Mouse (Mus musculus) lung, embryonic 16.5 days (tissue): ENCODE results near the gene Vps11. TPM values are rescaled to one million over a fixed set of nuclear protein-coding genes. Genes with fewer than 3 reads are reported as not detected.
A peak's percentile ranks its signal among the peaks of the same experiment; 100 is the strongest.
"Not testable (repeated sequence)": the region's sequence is repeated elsewhere in the genome, so short reads cannot be mapped to it uniquely, and the experiment has no call there.

ENCODE experiments used
- ATAC-seq: fragments of 200-750 bp; cut with Nextera tagmentation; 2 replicates; pipeline ENCODE4 v1.8.0; 2017; ENCODE audit warnings: low read depth, mild to moderate bottlenecking, moderate library complexity
- H3K27ac ChIP-seq: fragments of 300-500 bp; sonication (generic); 2 replicates; pipeline ENCODE4 v1.5.1; 2014; ENCODE audit warnings: mild to moderate bottlenecking, control low read depth, low read length
- H3K27me3 ChIP-seq: fragments of 300-500 bp; sonication (generic); 2 replicates; pipeline ENCODE4 v1.6.1; 2014; ENCODE audit warnings: low read depth, low read length, mixed read lengths; ENCODE audit not compliant: control insufficient read depth, insufficient read depth
- H3K36me3 ChIP-seq: fragments of 300-500 bp; sonication (generic); 2 replicates; pipeline ENCODE4 v1.6.1; 2014; ENCODE audit warnings: low read length; ENCODE audit not compliant: control insufficient read depth, insufficient read depth
- H3K4me1 ChIP-seq: fragments of 300-500 bp; sonication (generic); replicated peaks from 2 replicates; pipeline ENCODE4 v1.6.1; 2014; ENCODE audit warnings: low read length, mixed read lengths; ENCODE audit not compliant: control insufficient read depth, insufficient read depth
- H3K4me2 ChIP-seq: fragments of 300-500 bp; sonication (generic); 2 replicates; pipeline ENCODE4 v1.6.1; 2014; ENCODE audit warnings: low read depth, low read length, control low read depth
- H3K4me3 ChIP-seq: fragments of 300-500 bp; sonication (generic); 2 replicates; pipeline ENCODE4 v1.5.1; 2014; ENCODE audit warnings: mild to moderate bottlenecking, low read length, control low read depth
- H3K9ac ChIP-seq: fragments of 300-500 bp; sonication (generic); 2 replicates; pipeline ENCODE4 v1.6.1; 2014; ENCODE audit warnings: low read length, control low read depth
- H3K9me3 ChIP-seq: fragments of 300-500 bp; sonication (generic); 2 replicates; pipeline ENCODE4 v1.6.1; 2016; ENCODE audit warnings: low read length; ENCODE audit not compliant: control insufficient read depth
- whole genome bisulfite sequencing: fragments of 180-500 bp; shearing (Covaris S2); extraction: QIAGEN DNeasy Blood & Tissue Kit; methylation state at CpG from one replicate; pipeline ENCODE4 v1.1.7; 2014; 5-methylcytosine and 5-hydroxymethylcytosine counted together
- polyA plus RNA-seq: library from polyadenylated mRNA; unstranded; fragments of >200 nt; fragmentation: Nextera tagmentation; extraction: Ambion mirVana; gene quantifications from 2 replicates; pipeline ENCODE4 v1.2.1, GENCODE M21; 2015

Vps11 gene
- polyA plus RNA-seq, 1 experiment from 2014 or later, result 31.4 TPM

- no peak overlapping the region for H3K4me2 ChIP-seq
- peaks cover 23% of the 10 kb centered on the region for H3K4me1 ChIP-seq
- no peak overlapping the region for H3K27ac ChIP-seq
- 57% methylated on average over 3 of the region's 3 CpGs for WGBS
- H3K36me3 ChIP-seq, result peaks cover 13% of the 10 kb centered on the region
- ATAC-seq, result no peak
- 0 out of 2 replicates have a peak overlapping the region, but pooled peaks have one; percentile 93 for H3K9ac ChIP-seq
- no peak overlapping the region for H3K4me3 ChIP-seq
- no peaks in the 10 kb centered on the region for H3K27me3 ChIP-seq
- H3K9me3 ChIP-seq, result no peaks in the 10 kb centered on the region
Measured at GRCm38 (mm10) chr9:44342173-44342572, 19.3 kb downstream of the Vps11 start.

GRCm38 (mm10) chr9:44341487-44341886 lies 20.0 kb downstream of the Vps11 start:
- peaks cover 12% of the 10 kb centered on the region; the same call in 1 of the 2 replicates for H3K36me3 ChIP-seq
- WGBS, result 84% methylated on average over 5 of the region's 5 CpGs
- no peak for ATAC-seq
- peaks cover 30% of the 10 kb centered on the region for H3K4me1 ChIP-seq
- H3K27ac ChIP-seq, result no peak overlapping the region
- H3K27me3 ChIP-seq, result no peaks in the 10 kb centered on the region
- H3K4me3 ChIP-seq, result no peak overlapping the region
- H3K9ac ChIP-seq, result no peak overlapping the region
- H3K9me3 ChIP-seq, result no peaks in the 10 kb centered on the region
- no peak overlapping the region for H3K4me2 ChIP-seq

- Histone ChIP-seq H3K36me3 (peaks cover 14% of the 10 kb centered on the region), H3K27ac (no peak overlapping the region), H3K4me2 (no peak overlapping the region), H3K9me3 (no peaks in the 10 kb centered on the region), H3K4me1 (peaks cover 27% of the 10 kb centered on the region), H3K27me3 (no peaks in the 10 kb centered on the region), H3K4me3 (no peak overlapping the region), H3K9ac (no peak overlapping the region)
- WGBS, result 72% methylated on average over 5 of the region's 5 CpGs
- no peak for ATAC-seq
Measured at GRCm38 (mm10) chr9:44338574-44338973, 22.9 kb downstream of the Vps11 start.

GRCm38 (mm10) chr9:44337436-44338169 lies 23.9 kb downstream of the Vps11 start:
- 53% methylated on average over 9 of the region's 9 CpGs for WGBS
- peak overlapping the region; percentile 59; the same call in 1 of the 2 replicates for H3K9ac ChIP-seq
- peaks cover 24% of the 10 kb centered on the region for H3K36me3 ChIP-seq
- peak overlapping the region; percentile 72 for H3K4me2 ChIP-seq
- peak overlapping the region; percentile 91 for H3K4me3 ChIP-seq
- no peak overlapping the region for H3K27ac ChIP-seq
- H3K4me1 ChIP-seq, result peaks cover 19% of the 10 kb centered on the region
- no peaks in the 10 kb centered on the region for H3K9me3 ChIP-seq
- H3K27me3 ChIP-seq, result no peaks in the 10 kb centered on the region
- ATAC-seq, result no peak

- Histone ChIP-seq H3K27me3 (no peaks in the 10 kb centered on the region), H3K4me2 (peak overlapping the region; percentile 72), H3K4me1 (peaks cover 15% of the 10 kb centered on the region), H3K27ac (no peak overlapping the region), H3K9me3 (no peaks in the 10 kb centered on the region), H3K36me3 (peaks cover 27% of the 10 kb centered on the region), H3K9ac (peak overlapping the region; percentile 59), H3K4me3 (peak overlapping the region; percentile 91)
- no peak for ATAC-seq
- 43% methylated on average over 3 of the region's 3 CpGs for WGBS
Measured at GRCm38 (mm10) chr9:44336964-44337363, 24.5 kb downstream of the Vps11 start.

GRCm38 (mm10) chr9:44336513-44336912 lies 25.0 kb downstream of the Vps11 start:
- H3K9me3 ChIP-seq, H3K27me3 ChIP-seq, ATAC-seq, H3K27ac ChIP-seq: not testable (repeated sequence)
- Histone ChIP-seq H3K36me3 (peaks cover 29% of the 10 kb centered on the region), H3K9ac (peak overlapping the region; percentile 59), H3K4me3 (peak overlapping the region; percentile 91), H3K4me2 (peak overlapping the region; percentile 72), H3K4me1 (peaks cover 15% of the 10 kb centered on the region)
- 31% methylated on average over 4 of the region's 4 CpGs for WGBS

GRCm38 (mm10) chr9:44336093-44336406 lies 25.4 kb downstream of the Vps11 start:
- Histone ChIP-seq H3K4me3 (peak overlapping the region; percentile 91), H3K9ac (peak overlapping the region; percentile 98), H3K9me3 (no peaks in the 10 kb centered on the region), H3K27ac (peak overlapping the region; percentile 98), H3K36me3 (peaks cover 30% of the 10 kb centered on the region), H3K4me1 (peaks cover 15% of the 10 kb centered on the region), H3K27me3 (no peaks in the 10 kb centered on the region), H3K4me2 (peak overlapping the region; percentile 72)
- no peak for ATAC-seq
- WGBS, result 4% methylated on average over 5 of the region's 5 CpGs

GRCm38 (mm10) chr9:44335331-44336092 lies 26.0 kb downstream of the Vps11 start:
- Histone ChIP-seq H3K9ac (peak overlapping the region; percentile 98), H3K4me1 (peaks cover 15% of the 10 kb centered on the region), H3K27me3 (no peaks in the 10 kb centered on the region), H3K36me3 (peaks cover 33% of the 10 kb centered on the region), H3K4me2 (peak overlapping the region; percentile 72), H3K9me3 (no peaks in the 10 kb centered on the region), H3K4me3 (peak overlapping the region; percentile 91), H3K27ac (peak overlapping the region; percentile 98)
- no peak for ATAC-seq
- WGBS, result under 1% methylated on average over 50 of the region's 50 CpGs
